Mouse (Mus musculus) lung, postnatal 0 days (tissue): ENCODE measurements around the gene Ugt1a10.

ENCODE experiments used
- CTCF ChIP-seq: IDR thresholded peaks from 2 replicates; pipeline ENCODE4 v1.5.1; 2016; ENCODE audit warnings: antibody characterized with exemption, mild to moderate bottlenecking
- EP300 ChIP-seq: IDR thresholded peaks from 2 replicates; pipeline ENCODE4 v1.6.1; 2016; ENCODE audit warnings: antibody characterized with exemption, mild to moderate bottlenecking, control low read depth

- no peak for TF ChIP-seq CTCF
- no peak for TF ChIP-seq EP300
Observed at GRCm38 (mm10) chr1:88262255-88262654, 207.1 kb downstream of the Ugt1a10 start.
